ENCODE assay signal across 8 mouse cellular contexts in the genomic region with DNA sequence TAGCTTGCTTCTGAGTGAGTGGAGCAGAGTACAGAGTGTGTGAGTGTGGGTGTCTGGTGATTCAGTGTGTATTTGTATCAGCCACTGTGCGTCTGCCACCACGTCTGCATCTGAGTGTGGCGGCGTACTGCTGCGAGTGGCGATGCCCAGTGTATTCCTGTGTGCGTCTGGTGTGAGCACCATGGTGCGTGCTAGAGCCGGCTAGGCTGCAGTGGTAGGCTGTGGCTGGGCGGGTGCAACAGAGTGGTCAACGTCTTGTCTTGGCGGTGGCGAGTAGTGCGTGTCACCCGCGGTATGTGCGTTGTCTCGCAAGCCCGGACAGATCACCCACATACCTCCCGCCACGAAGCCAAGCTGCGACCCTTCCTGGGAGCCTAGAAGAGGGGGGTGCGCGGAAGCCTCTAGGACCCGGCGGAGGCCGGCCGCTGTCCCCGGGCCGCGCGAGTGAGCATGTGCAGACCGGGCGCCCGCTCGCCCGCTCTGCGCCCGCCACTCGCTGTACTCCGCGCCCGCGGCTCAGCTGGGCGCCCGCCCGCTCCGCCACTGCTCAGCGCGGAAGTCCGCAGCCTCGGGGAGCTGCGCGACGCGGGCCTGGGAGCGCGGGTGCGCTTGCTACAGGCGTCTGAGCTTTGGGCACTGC. TPM values are rescaled to one million over a fixed set of nuclear protein-coding genes. Genes with fewer than 3 reads are reported as not detected.
DNase-seq lines count a peak whose midpoint lies in the region; ATAC-seq and TF ChIP-seq lines count a peak whose summit lies in the region.

No protein-coding gene starts in this region.

- H3K9me3 ChIP-seq in E14TG2a.4 (ENCODE audit: low read length) = peaks cover 8% of the 10 kb centered on the region
- no peaks in the 10 kb centered on the region; the same call in 1 of the 2 replicates for H3K9me3 ChIP-seq in embryonic facial prominence, embryonic 14.5 days (ENCODE audit: control insufficient read depth, low read length)
- H3K9me3 ChIP-seq in lung, embryonic 16.5 days (ENCODE audit: control insufficient read depth, low read length) = no peaks in the 10 kb centered on the region

- peak overlapping the region; percentile 96 for H3K4me2 ChIP-seq in embryonic facial prominence, embryonic 14.5 days (ENCODE audit: low read depth, low read length)
- H3K4me2 ChIP-seq in lung, embryonic 16.5 days (ENCODE audit: low read depth, low read length) = peak overlapping the region; percentile 81

- ATAC-seq in embryonic facial prominence, embryonic 14.5 days (ENCODE audit: low read depth) = peak; percentile 89
- peak; percentile 80 for ATAC-seq in lung, embryonic 16.5 days (ENCODE audit: low read depth)

- peaks cover 15% of the 10 kb centered on the region for H3K4me1 ChIP-seq in E14TG2a.4 (replicated peaks; ENCODE audit: low read depth, low read length)
- no peaks in the 10 kb centered on the region for H3K4me1 ChIP-seq in embryonic facial prominence, embryonic 14.5 days (ENCODE audit: control insufficient read depth, insufficient read depth, low read length)
- H3K4me1 ChIP-seq in lung, embryonic 16.5 days (replicated peaks; ENCODE audit: control insufficient read depth, insufficient read depth, low read length) = 0 out of 2 replicates have a peak, but pooled peaks cover 3% of the 10 kb centered on the region

- peaks cover 65% of the 10 kb centered on the region for H3K27me3 ChIP-seq in E14TG2a.4 (ENCODE audit: insufficient read depth, low read length)
- H3K27me3 ChIP-seq in embryonic facial prominence, embryonic 14.5 days (replicated peaks; ENCODE audit: control insufficient read depth, insufficient read depth, low read length) = peaks cover 47% of the 10 kb centered on the region
- H3K27me3 ChIP-seq in lung, embryonic 16.5 days (ENCODE audit: control insufficient read depth, insufficient read depth, low read depth, low read length) = peaks cover 34% of the 10 kb centered on the region

- intact Hi-C loops in heart, postnatal 36 days (cut with DNase I) = loop anchor here (10.0 kb wide), 1 partner anchor 244 kb away; no protein-coding TSS in a partner anchor

- peak; percentile 71 for DNase-seq in adrenal gland, postnatal 14 days
- peak; percentile 51 for DNase-seq in embryonic facial prominence, embryonic 14.5 days (ENCODE audit: low spot score)
- DNase-seq in heart, postnatal 36 days = peak; percentile 50 to 55
- DNase-seq in layer of hippocampus, adult 9-10 months (ENCODE audit: low spot score) = peak; percentile 62
- DNase-seq in right cerebral cortex, postnatal 10 days (ENCODE audit: low spot score in 2 of 2) = peak; percentile 84 to 85
- DNase-seq in urinary bladder, postnatal 4 days (ENCODE audit: low spot score in 2 of 2) = no peak

- no peak overlapping the region for H3K27ac ChIP-seq in embryonic facial prominence, embryonic 14.5 days (replicated peaks; ENCODE audit: low read depth, low read length)
- no peak overlapping the region for H3K27ac ChIP-seq in lung, embryonic 16.5 days (ENCODE audit: low read length)

- H3K36me3 ChIP-seq in E14TG2a.4 (ENCODE audit: insufficient read depth, low read length) = no peaks in the 10 kb centered on the region
- no peaks in the 10 kb centered on the region for H3K36me3 ChIP-seq in embryonic facial prominence, embryonic 14.5 days (ENCODE audit: control insufficient read depth, insufficient read depth, low read length)
- no peaks in the 10 kb centered on the region for H3K36me3 ChIP-seq in lung, embryonic 16.5 days (ENCODE audit: control insufficient read depth, insufficient read depth, low read length)

- WGBS in embryonic facial prominence, embryonic 14.5 days = 3% methylated on average over 41 of the region's 60 CpGs
- WGBS in lung, embryonic 16.5 days = under 1% methylated on average over 56 of the region's 60 CpGs

- no peak for TF ChIP-seq CTCF in E14TG2a.4 (conservative IDR thresholded peaks at IDR 0.05; ENCODE audit: low read length)

- peak overlapping the region; percentile 87 for H3K4me3 ChIP-seq in E14TG2a.4 (replicated peaks; ENCODE audit: low read length)
- peak overlapping the region; percentile 58 for H3K4me3 ChIP-seq in embryonic facial prominence, embryonic 14.5 days (ENCODE audit: low read depth, low read length)
- H3K4me3 ChIP-seq in lung, embryonic 16.5 days (ENCODE audit: low read length) = peak overlapping the region; percentile 59

- peak overlapping the region; percentile 63 for H3K9ac ChIP-seq in embryonic facial prominence, embryonic 14.5 days (ENCODE audit: low read depth, low read length)
- H3K9ac ChIP-seq in lung, embryonic 16.5 days (ENCODE audit: low read length) = peak overlapping the region; percentile 64

RNA-seq across cellular contexts. Expression of a gene that starts 0.9 kb away (rescaled TPM):
- 7.0 and 9.6 TPM in 2 replicates for total RNA-seq in adrenal gland, postnatal 14 days (2021)
- 5.0 and 5.2 TPM in 2 replicates for polyA plus RNA-seq in embryonic facial prominence, embryonic 14.5 days (2014; fragmentation: Nextera tagmentation; extraction: Ambion mirVana)
- 10 to 100 TPM in 1 of 2 experiments, 1 to 10 TPM in 1; 8.0 to 12.0 TPM for total RNA-seq in heart, postnatal 36 days (2021)
- polyA plus RNA-seq in lung, embryonic 16.5 days (2015; fragmentation: Nextera tagmentation; extraction: Ambion mirVana) = 11.4 and 11.8 TPM in 2 replicates

Comparison
In these comparisons a context has a peak if more than half of its experiments do, and no peak if none do; other contexts are left out.
1. DNase-seq: peak in adrenal gland, postnatal 14 days (single experiment), embryonic facial prominence, embryonic 14.5 days (single experiment), heart, postnatal 36 days (2 of 2), layer of hippocampus, adult 9-10 months (single experiment) and right cerebral cortex, postnatal 10 days (2 of 2); none in urinary bladder, postnatal 4 days (0 of 2).
2. Peak in every context shown above with its lines, with median percentiles within 50 percentile points of each other: H3K4me3 ChIP-seq.